Mouse (Mus musculus) CH12.LX (cell line): ENCODE measurements around the gene Alyref. TPM values are rescaled to one million over a fixed set of nuclear protein-coding genes. Genes with fewer than 3 reads are reported as not detected.

Source experiments
- DNase-seq: peaks from one replicate; pipeline ENCODE4 v3.0.0-alpha.2; 2013; ENCODE audit errors: extremely low read depth
- H3K27ac ChIP-seq: 2 replicates; pipeline ENCODE4 v1.5.1; 2012; ENCODE audit warnings: low read depth, mild to moderate bottlenecking, control low read depth, moderate library complexity; ENCODE audit not compliant: insufficient read depth
- H3K27me3 ChIP-seq: replicated peaks from 2 replicates; pipeline ENCODE3; 2012; ENCODE audit warnings: inconsistent platforms
- H3K36me3 ChIP-seq, 2 experiments: replicated peaks in 1 of 2; 2 replicates each; pipeline versions ENCODE3 to v1.6.1; 2012; ENCODE audit warnings: inconsistent platforms in 1 of 2, low read length in 1 of 2, mild to moderate bottlenecking in 1 of 2, mixed read lengths in 1 of 2, moderate library complexity in 1 of 2; ENCODE audit not compliant: control insufficient read depth in 1 of 2, insufficient read depth in 1 of 2
- H3K4me1 ChIP-seq, 2 experiments: 2 replicates each; pipeline ENCODE4 v1.6.1; 2012; ENCODE audit warnings: inconsistent platforms in 1 of 2, moderate library complexity in 1 of 2; ENCODE audit not compliant: insufficient read depth in 2 of 2, control insufficient read depth in 1 of 2
- H3K4me2 ChIP-seq: 2 replicates; pipeline ENCODE4 v1.6.1; 2012; ENCODE audit warnings: low read depth, mild to moderate bottlenecking, control low read depth; ENCODE audit not compliant: poor library complexity, insufficient read depth, severe bottlenecking
- H3K4me3 ChIP-seq, 3 experiments: fragments of 150-350 bp in 1 of 3; sonication (generic) in 1 of 3; replicated peaks in 1 of 3; 2 replicates each; pipeline versions ENCODE3 to v1.5.1; 2011 to 2012; ENCODE audit warnings: low read depth in 2 of 3, low read length in 2 of 3, mild to moderate bottlenecking in 2 of 3, moderate library complexity in 2 of 3, control low read depth in 1 of 3, improper control_type of control experiment in 1 of 3, inconsistent platforms in 1 of 3, mixed read lengths in 1 of 3; ENCODE audit not compliant: poor library complexity in 1 of 3
- H3K79me2 ChIP-seq: replicated peaks from 2 replicates; pipeline ENCODE4 v1.6.1; 2012; ENCODE audit warnings: mild to moderate bottlenecking, moderate library complexity; ENCODE audit not compliant: control insufficient read depth, poor library complexity, insufficient read depth, severe bottlenecking; ENCODE audit errors: extremely low read depth
- H3K9ac ChIP-seq: 2 replicates; pipeline ENCODE4 v1.6.1; 2012; ENCODE audit warnings: low read depth, mild to moderate bottlenecking, control low read depth, moderate library complexity; ENCODE audit not compliant: insufficient read depth
- H3K9me3 ChIP-seq: replicated peaks from 2 replicates; pipeline ENCODE3; 2012; ENCODE audit warnings: low read length, inconsistent platforms, mixed read lengths
- CHD1 ChIP-seq: IDR thresholded peaks from 2 replicates; pipeline ENCODE4 v1.6.1; 2012; ENCODE audit warnings: low read depth, low read length, improper control_type of control experiment, inconsistent platforms
- CTCF ChIP-seq, 2 experiments: IDR thresholded peaks in 1 of 2; conservative IDR thresholded peaks in 1 of 2; 2 replicates each; pipeline ENCODE4 v1.5.1; 2011 to 2012; ENCODE audit warnings: low read depth in 2 of 2, low read length in 2 of 2, improper control_type of control experiment in 1 of 2, inconsistent platforms in 1 of 2, mild to moderate bottlenecking in 1 of 2, moderate library complexity in 1 of 2
- ELF1 ChIP-seq: IDR thresholded peaks from 2 replicates; pipeline ENCODE4 v1.6.1; 2014; ENCODE audit warnings: low read depth, mild to moderate bottlenecking, inconsistent platforms, low read length, improper control_type of control experiment
- ETS1 ChIP-seq: conservative IDR thresholded peaks from 2 replicates; pipeline ENCODE4 v1.6.1; 2012; ENCODE audit warnings: low read depth, mild to moderate bottlenecking, inconsistent platforms, low read length, improper control_type of control experiment, moderate library complexity
- GABPA ChIP-seq: IDR thresholded peaks from 2 replicates; pipeline ENCODE4 v1.6.1; 2012; ENCODE audit warnings: low read depth, low read length, improper control_type of control experiment, inconsistent platforms; ENCODE audit not compliant: insufficient replicate concordance
- HCFC1 ChIP-seq: IDR thresholded peaks from 2 replicates; pipeline ENCODE4 v1.6.1; 2012; ENCODE audit warnings: low read depth, mild to moderate bottlenecking, inconsistent platforms, low read length, improper control_type of control experiment
- IRF4 ChIP-seq: IDR thresholded peaks from 2 replicates; pipeline ENCODE4 v1.6.1; 2014; ENCODE audit warnings: low read depth, mild to moderate bottlenecking, inconsistent platforms, low read length, improper control_type of control experiment
- JUN ChIP-seq: IDR thresholded peaks from 2 replicates; pipeline ENCODE4 v1.6.1; 2011; ENCODE audit warnings: low read depth, mild to moderate bottlenecking, low read length, improper control_type of control experiment, moderate library complexity; ENCODE audit not compliant: insufficient read depth
- JUND ChIP-seq: conservative IDR thresholded peaks from 2 replicates; pipeline ENCODE4 v1.6.1; 2011; ENCODE audit warnings: low read depth, low read length, improper control_type of control experiment
- KAT2A ChIP-seq: IDR thresholded peaks from 2 replicates; pipeline ENCODE4 v1.6.1; 2012; ENCODE audit warnings: low read length, improper control_type of control experiment, inconsistent platforms; ENCODE audit not compliant: insufficient replicate concordance
- MAZ ChIP-seq: IDR thresholded peaks from 2 replicates; pipeline ENCODE4 v1.6.1; 2012; ENCODE audit warnings: low read depth, mild to moderate bottlenecking, inconsistent platforms, low read length, improper control_type of control experiment, moderate library complexity
- POLR2A ChIP-seq: IDR thresholded peaks from 2 replicates; pipeline ENCODE4 v1.6.1; 2011; ENCODE audit warnings: low read depth, mild to moderate bottlenecking, improper control_type of control experiment, low read length
- RCOR1 ChIP-seq: conservative IDR thresholded peaks from 2 replicates; pipeline ENCODE4 v1.6.1; 2012; ENCODE audit warnings: low read depth, mild to moderate bottlenecking, inconsistent platforms, low read length, improper control_type of control experiment
- SIN3A ChIP-seq: IDR thresholded peaks from 2 replicates; pipeline ENCODE4 v1.6.1; 2012; ENCODE audit warnings: low read length, improper control_type of control experiment, inconsistent platforms
- SMC3 ChIP-seq: IDR thresholded peaks from 2 replicates; pipeline ENCODE4 v1.6.1; 2011; ENCODE audit warnings: low read depth, low read length, improper control_type of control experiment
- USF2 ChIP-seq: conservative IDR thresholded peaks from 2 replicates; pipeline ENCODE4 v1.6.1; 2011; ENCODE audit warnings: low read depth, low read length, improper control_type of control experiment
- ZC3H11A ChIP-seq: IDR thresholded peaks from 2 replicates; pipeline ENCODE4 v1.6.1; 2012; ENCODE audit warnings: low read depth, mild to moderate bottlenecking, inconsistent platforms, low read length, improper control_type of control experiment
- ZNF384 ChIP-seq: IDR thresholded peaks from 2 replicates; pipeline ENCODE4 v1.6.1; 2012; ENCODE audit warnings: low read depth, low read length, improper control_type of control experiment, inconsistent platforms
- dilution Hi-C: fragments of 300-500 bp; cut with MboI; formaldehyde crosslinking; loops from 2 replicates; pipeline ENCODE4 v1.14.3; 2020; ENCODE audit warnings: low sequenced_read_pairs; ENCODE audit not compliant: extremely low pct_unique_long_range_greater_than_20kb, extremely low pct_ligation_motif_present
- in situ Hi-C: fragments of 300-500 bp; cut with MboI; formaldehyde crosslinking; loops from 3 replicates; pipeline ENCODE4 v1.14.3; 2019; ENCODE audit warnings: low sequenced_read_pairs, low pct_ligation_motif_present, low pct_unique_long_range_greater_than_20kb, mixed read lengths
- polyA plus RNA-seq: library from polyadenylated mRNA; unstranded; fragments of >175 nt; gene quantifications from 2 replicates; pipeline ENCODE4 v1.2.1, GENCODE M21; 2012; ENCODE audit warnings: low read depth; ENCODE audit not compliant: insufficient read length
- total RNA-seq, 2 experiments: library from RNA; depleted of rRNA; stranded (reverse); fragments of 300-350 nt in 1 of 2; fragments of >200 nt in 1 of 2; gene quantifications; 2 replicates each; pipeline ENCODE4 v1.2.3; 2012 to 2014

Gene Alyref
- total and polyA plus RNA-seq, 3 experiments = 358 to 582 (median 451) TPM

DNA sequence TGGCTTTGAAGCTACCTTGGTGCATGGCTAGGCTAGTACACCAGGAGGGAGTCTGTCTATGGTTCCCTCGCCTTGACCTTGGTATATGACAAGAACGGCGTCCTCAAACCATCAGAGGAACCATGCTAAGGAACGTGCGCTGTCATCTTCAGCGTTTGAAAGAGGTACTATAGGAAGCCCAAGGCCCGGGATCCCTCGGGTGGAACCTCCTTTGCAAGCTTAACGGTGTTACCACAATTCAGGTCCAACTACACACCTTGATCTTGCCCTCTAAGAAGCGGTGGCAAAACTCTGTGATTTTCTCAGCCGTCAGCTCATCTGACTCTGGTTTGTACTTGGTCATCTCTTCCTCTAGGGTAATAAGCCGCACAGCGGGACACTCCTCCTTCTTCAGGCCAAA, 35.2 kb downstream of the Alyref start:
- no peak overlapping the region for H3K9ac ChIP-seq
- DNase-seq = no peak
- H3K36me3 ChIP-seq = peaks cover 78 to 89% of the 10 kb centered on the region in 2 experiments
- H3K27ac ChIP-seq = no peak overlapping the region
- H3K4me1 ChIP-seq = peaks cover 0 to 8% of the 10 kb centered on the region in 2 experiments; a peak in 1 of 4 replicates
- H3K4me2 ChIP-seq = no peak overlapping the region
- in situ Hi-C loops (loop anchor here (5.0 kb wide), 1 partner anchor 76 kb away; no protein-coding TSS in a partner anchor), dilution Hi-C loops (no loop called here)
- peaks cover 11% of the 10 kb centered on the region for H3K79me2 ChIP-seq
- no peaks in the 10 kb centered on the region for H3K27me3 ChIP-seq
- no peaks in the 10 kb centered on the region for H3K9me3 ChIP-seq
- no peak overlapping the region for H3K4me3 ChIP-seq
- TF ChIP-seq ZC3H11A = no peak
- TF ChIP-seq, all 38 proteins: peak for 0

DNA sequence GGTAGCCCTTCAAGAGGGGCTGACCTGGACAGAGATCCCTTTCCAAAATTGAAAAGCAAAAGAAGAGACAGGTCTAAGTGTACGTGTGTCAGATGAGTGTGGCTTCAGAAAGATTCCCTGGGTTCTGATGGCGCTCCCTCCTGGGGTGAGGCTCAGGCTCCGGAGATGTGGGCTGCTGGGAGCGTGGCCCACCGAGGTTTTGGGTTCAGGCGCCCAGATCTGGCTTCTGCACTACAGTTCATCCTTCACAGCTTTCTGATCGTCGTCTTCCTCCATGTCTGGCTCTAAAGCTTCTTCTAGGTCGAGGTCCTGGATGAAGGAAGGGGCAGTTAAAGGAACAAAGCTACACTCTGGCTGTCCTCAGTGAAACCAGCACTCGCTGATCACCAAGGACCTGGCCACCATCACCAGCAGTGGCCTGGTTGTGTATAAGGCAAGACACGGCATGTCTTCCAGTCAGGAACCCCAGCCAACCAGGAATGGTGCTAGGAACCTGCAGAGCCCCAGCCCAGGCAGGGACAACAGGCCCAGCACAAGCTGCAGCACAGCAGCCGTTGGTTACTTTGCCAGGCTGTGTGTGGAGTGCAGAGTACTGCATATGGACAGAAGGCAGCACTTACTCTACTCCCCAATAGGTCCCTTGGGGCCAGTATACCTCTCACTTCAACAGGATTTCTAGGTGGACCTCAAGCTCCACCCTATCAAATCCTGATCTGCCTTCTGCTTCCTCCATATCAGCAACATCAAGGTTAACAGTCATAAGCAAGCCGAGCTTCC, 37.0 kb downstream of the Alyref start:
- H3K9ac ChIP-seq = no peak overlapping the region
- in situ Hi-C loops = loop anchor here (5.0 kb wide), 1 partner anchor 74 kb away; no protein-coding TSS in a partner anchor
- peaks cover 61 to 71% of the 10 kb centered on the region in 2 experiments for H3K36me3 ChIP-seq
- TF ChIP-seq SMC3 = no peak
- no peak for TF ChIP-seq ETS1
- TF ChIP-seq CTCF (conservative IDR thresholded peaks at IDR 0.05 in 1 of 2, IDR thresholded peaks at IDR 0.05 in 1 of 2; ENCODE audit: low read depth in 2 of 2, low read length in 2 of 2) = no peak
- TF ChIP-seq KAT2A = no peak
- TF ChIP-seq POLR2A = no peak
- no peak for TF ChIP-seq ELF1
- no peak for TF ChIP-seq CHD1
- TF ChIP-seq SIN3A = no peak
- TF ChIP-seq RCOR1 = no peak
- TF ChIP-seq IRF4 = no peak
- TF ChIP-seq HCFC1 = no peak
- no peak for TF ChIP-seq JUN
- TF ChIP-seq ZNF384 = no peak
- TF ChIP-seq JUND = no peak
- TF ChIP-seq MAZ = no peak
- TF ChIP-seq GABPA = no peak
- TF ChIP-seq USF2 = no peak
- TF ChIP-seq, all 38 proteins: peak for 0
- Histone ChIP-seq H3K4me1 (0 out of 4 replicates have a peak, but pooled peaks cover 0 to 2% of the 10 kb centered on the region in 2 experiments), H3K27ac (no peak overlapping the region), H3K9me3 (peaks cover 4% of the 10 kb centered on the region), H3K27me3 (no peaks in the 10 kb centered on the region), H3K79me2 (0 out of 2 replicates have a peak, but pooled peaks cover 2% of the 10 kb centered on the region), H3K4me3 (no peak overlapping the region), H3K4me2 (no peak overlapping the region)
- dilution Hi-C loops = no loop called here
- no peak for DNase-seq
